Mouse (Mus musculus): Measurements from ENCODE around the gene Rpl37a.

Gene Rpl37a

GRCm38 (mm10) chr1:72710753-72711653, at the start of gene Rpl37a:
Gene Rpl37a (plus strand): TSS chr1:72711290.
- DNase-seq (ENCODE audit: low spot score) = peak; percentile 94

DNA sequence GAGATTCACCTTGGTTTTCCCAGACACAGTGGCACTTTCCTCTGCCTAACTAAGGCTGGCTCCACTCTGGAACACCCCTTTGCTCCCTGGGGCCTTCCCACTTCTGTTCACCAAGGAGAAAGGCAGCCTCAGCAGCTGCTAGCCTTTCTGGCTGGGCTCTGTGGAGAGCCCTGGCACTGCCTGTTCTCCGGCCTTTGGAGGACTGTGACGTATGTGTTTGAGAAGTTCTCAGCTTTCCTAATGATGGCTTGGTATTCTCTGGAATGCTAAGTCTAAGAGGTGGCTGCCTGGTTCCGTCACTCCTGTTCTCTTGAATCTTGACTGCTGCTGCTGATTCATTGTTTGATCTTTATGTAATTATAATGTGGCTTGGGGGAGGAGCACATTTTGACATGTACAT, 38.0 kb upstream of the Rpl37a start:
- DNase-seq (ENCODE audit: low spot score) = no peak

DNA sequence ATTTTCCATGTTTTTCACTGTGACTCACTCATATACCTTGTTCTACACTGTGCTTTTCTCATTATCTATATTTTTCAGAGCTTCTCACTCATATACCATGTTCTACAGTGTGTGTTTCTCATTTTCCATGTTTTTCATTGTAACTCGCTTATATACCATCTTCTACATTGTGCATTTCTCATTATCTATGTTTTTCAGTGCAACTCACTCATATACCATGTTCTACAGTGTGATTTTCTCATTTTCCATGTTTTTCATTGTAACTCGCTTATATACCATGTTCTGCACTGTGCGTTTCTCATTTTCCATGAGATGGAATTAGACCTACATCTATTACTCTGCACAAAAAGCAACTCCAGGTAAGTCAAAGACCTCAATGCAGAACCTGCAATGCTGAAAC, 14.8 kb upstream of the Rpl37a start:
- no peak for DNase-seq (ENCODE audit: low spot score)

- no peak for DNase-seq (ENCODE audit: low spot score)
Observed at GRCm38 (mm10) chr1:72698651-72699050, 12.4 kb upstream of the Rpl37a start.

DNA sequence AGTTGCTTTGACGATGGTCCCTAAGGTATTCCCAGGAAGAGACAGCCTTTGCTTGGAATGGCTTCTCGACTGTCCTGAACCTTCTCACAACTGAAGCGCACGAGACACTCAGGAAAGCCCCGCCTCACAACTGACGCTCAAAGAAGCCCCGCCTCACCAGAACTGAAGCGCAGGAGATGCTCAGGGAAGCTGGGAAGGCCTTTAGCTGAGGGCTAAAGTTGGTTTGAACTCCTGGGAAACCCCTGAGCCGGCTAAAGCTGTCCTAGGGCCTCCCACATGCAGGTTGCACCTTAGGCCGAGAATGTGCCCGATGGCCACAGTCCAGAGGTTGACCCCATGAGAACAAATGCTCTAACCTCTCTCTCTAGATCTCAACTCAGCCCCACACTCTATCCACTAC, 10.6 kb upstream of the Rpl37a start, which contains the start of gene Ankar:
Ankar (minus strand) TSS at position 101 of the 400 bp plus-strand sequence.
- DNase-seq (ENCODE audit: low spot score) = no peak

- DNase-seq (ENCODE audit: low spot score) = no peak
Observed at GRCm38 (mm10) chr1:72707525-72707924, 3.6 kb upstream of the Rpl37a start.

DNA sequence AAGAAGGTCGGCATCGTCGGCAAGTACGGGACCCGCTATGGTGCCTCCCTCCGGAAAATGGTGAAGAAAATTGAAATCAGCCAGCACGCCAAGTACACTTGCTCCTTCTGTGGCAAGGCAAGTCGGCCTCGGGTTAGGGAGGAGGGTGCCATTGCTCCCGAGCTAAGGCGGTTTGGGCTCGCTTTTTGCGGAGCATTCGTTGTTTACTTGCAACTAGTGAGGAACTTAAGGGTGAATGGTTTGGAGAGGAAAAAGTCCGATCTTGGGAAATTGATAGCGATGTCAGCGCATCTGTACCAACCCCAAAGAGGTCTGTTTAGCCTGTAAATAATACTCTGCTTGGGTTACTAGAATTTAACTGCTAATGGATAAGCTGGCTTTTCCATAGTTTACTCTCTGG, 594 bp downstream of the Rpl37a start:
- peak; percentile 17 for DNase-seq (ENCODE audit: low spot score)

DNA sequence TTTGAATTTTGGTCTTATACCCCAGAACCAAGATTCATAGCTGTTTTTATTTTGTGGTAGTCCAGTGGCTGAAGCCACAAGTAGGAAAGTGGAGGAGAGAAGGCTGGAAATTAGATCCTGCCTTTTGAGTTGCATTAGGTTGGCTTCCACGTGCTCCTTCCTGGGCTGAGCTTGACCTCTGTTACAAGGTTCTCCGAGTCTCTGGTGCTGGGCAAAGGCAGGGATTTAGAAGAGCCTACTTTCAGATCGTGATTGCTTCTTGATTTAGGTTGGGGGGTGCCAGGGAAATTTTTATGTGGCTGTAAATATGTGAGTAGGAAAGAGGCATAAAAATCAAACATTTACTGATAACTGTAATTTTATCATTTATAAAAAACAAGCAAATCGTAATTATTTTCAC, 3.5 kb downstream of the Rpl37a start:
- no peak for DNase-seq (ENCODE audit: low spot score)

DNA sequence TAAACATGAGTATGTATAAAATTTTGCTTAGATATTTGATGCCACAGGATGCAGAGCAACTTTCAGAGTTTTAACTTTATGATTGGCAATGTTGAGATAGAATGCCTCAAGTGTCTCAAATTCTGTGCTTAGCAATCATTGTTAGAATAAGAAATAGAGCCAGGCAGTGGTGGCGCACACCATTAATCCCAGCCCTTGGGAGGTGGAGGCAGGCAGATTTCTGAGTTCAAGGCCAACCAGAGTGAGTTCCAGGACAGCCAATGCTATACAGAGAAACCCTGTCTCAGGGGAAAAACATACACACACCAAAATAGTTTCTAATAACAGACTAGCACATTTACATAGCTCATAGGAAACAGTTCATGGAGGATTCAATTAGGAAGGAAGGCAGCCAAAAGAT, 4.0 kb downstream of the Rpl37a start:
- DNase-seq (ENCODE audit: low spot score) = no peak

- DNase-seq (ENCODE audit: low spot score) = no peak
Observed at GRCm38 (mm10) chr1:72715593-72716361, 4.7 kb downstream of the Rpl37a start.

DNA sequence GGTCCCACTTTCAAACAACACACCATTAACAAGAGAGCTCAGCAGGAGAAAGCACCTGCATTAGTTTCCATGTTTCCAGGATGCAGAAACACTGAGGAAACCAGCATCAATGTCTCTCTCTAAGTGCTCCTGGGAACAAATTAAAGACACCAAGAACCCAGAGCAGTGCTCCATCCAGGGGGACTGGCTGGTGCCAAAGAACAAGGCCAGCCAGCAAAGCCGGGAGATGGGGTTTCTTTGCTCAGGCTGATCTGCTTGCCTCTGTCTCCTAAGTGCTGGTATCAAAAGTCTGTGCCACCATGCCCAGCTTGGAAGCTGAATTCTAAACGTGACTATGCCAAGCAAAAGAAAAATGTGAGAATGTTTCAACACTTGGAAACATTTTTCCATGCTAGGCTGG, 5.3 kb downstream of the Rpl37a start:
- no peak for DNase-seq (ENCODE audit: low spot score)

- peak; percentile 46 for DNase-seq (ENCODE audit: low spot score)
Observed at GRCm38 (mm10) chr1:72716926-72717325, 5.8 kb downstream of the Rpl37a start.

DNA sequence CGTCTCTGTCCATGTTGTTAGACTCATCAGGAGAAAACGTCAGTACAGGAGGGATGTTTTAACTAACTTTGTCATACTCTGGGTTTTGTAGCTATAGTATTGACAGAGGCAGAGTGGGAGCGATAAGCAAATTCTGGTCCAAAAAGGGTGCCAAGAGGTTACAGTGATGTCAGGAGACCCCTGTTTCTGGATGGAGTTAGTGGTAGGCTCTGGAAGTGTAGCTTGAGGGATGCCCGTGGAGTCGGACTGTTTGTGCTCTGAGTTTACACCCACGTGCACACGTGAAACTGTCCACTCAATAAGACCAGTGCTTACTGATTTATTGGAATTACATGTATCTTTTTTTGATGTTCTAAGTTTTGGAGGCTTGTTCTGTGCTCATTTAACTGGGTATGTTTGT, 6.5 kb downstream of the Rpl37a start:
- DNase-seq (ENCODE audit: low spot score) = no peak

DNA sequence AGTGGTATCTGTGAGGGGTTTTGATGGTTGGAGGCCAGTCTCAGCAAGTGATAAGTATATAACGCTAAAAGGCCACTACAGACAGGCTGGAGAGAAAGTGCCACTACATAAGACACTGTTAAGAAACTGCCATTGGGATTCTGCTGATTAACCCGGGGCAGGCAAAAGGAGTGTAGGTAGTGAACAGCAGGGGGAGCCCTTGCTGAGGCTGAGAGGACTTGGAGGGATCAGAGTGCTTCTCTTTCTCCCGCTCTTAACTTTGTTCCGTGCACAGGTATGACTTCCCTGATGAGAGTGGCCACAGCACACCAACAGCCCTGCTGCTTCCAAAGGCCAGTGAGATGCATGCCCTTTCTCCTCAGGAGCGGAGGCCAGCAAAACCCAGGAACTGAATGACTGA, 7.8 kb downstream of the Rpl37a start:
- peak; percentile 35 for DNase-seq (ENCODE audit: low spot score)

GRCm38 (mm10) chr1:72720115-72720725, 9.1 kb downstream of the Rpl37a start:
- no peak for DNase-seq (ENCODE audit: low spot score)

- DNase-seq (ENCODE audit: low spot score) = no peak
Observed at GRCm38 (mm10) chr1:72722646-72723045, 11.6 kb downstream of the Rpl37a start.

GRCm38 (mm10) chr1:72724354-72724753, 13.3 kb downstream of the Rpl37a start:
- no peak for DNase-seq (ENCODE audit: low spot score)

DNA sequence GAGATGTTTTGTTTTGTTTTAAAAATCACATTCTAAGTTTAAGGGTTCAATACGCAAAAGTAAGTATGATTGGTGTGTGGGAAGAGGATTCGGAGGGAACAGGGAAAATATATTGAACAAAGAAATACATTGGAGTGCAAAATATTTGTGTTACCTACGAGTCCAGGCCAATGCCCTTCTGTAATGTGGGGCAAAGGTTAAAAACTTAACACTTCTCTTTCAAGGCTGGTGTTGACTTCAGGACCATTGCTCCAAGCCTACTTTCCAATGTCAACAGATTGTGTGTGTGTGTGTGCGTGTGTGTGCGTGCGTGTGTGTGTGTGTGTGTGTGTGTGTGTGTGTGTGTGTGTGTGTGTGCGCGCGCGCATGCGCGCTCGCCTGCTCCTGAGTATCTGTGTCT, 14.9 kb downstream of the Rpl37a start:
- DNase-seq (ENCODE audit: low spot score) = no peak

DNA sequence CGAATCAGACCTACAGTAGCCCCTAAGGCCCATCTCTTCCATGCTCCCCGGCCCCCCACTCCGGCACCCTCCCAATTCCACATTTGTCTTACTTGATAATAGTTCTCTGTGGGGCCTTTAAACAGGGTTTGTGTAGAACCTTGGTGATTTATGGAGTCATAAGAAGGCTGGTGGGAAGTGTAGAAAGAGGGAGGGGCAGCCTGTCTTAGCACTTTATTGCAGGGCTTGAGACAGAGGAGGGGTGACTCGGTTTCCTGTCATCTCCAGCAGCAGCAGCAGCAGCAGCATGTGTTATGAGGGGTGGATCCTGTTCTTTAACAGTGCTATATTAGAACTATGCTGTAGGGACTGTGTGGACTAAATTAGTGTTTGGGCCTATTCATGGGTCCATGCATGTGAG, 17.7 kb downstream of the Rpl37a start:
- DNase-seq (ENCODE audit: low spot score) = no peak

- DNase-seq (ENCODE audit: low spot score) = no peak
Observed at GRCm38 (mm10) chr1:72730126-72730525, 19.0 kb downstream of the Rpl37a start.

GRCm38 (mm10) chr1:72733191-72733691, 22.2 kb downstream of the Rpl37a start:
- no peak for DNase-seq (ENCODE audit: low spot score)

GRCm38 (mm10) chr1:72736397-72737125, 25.5 kb downstream of the Rpl37a start:
- no peak for DNase-seq (ENCODE audit: low spot score)
